Mouse (Mus musculus): ENCODE results near the gene Gm10447.

Gm10447 gene

GRCm38 (mm10) chr11:53479171-53479782 is 22.4 kb upstream of the Gm10447 start:
- DNase-seq (ENCODE audit: extremely low read depth, low read depth) = no peak

GRCm38 (mm10) chr11:53478383-53479170 is 21.7 kb upstream of the Gm10447 start:
- DNase-seq (ENCODE audit: extremely low read depth, low read depth) = no peak

GRCm38 (mm10) chr11:53477833-53478232 is 20.9 kb upstream of the Gm10447 start:
- no peak for DNase-seq (ENCODE audit: extremely low read depth, low read depth)

GRCm38 (mm10) chr11:53475620-53476019 is 18.7 kb upstream of the Gm10447 start:
- no peak for DNase-seq (ENCODE audit: extremely low read depth, low read depth)

GRCm38 (mm10) chr11:53472709-53473108 is 15.8 kb upstream of the Gm10447 start:
- DNase-seq (ENCODE audit: extremely low read depth, low read depth) = no peak

- peak; percentile 58 for DNase-seq (ENCODE audit: extremely low read depth, low read depth)
Measured at GRCm38 (mm10) chr11:53469968-53470695, 13.2 kb upstream of the Gm10447 start, which contains the start of gene Gm9837. TSS of gene Gm9837 (minus strand) at chr11:53470479.

- DNase-seq (ENCODE audit: extremely low read depth, low read depth) = no peak
Measured at GRCm38 (mm10) chr11:53469294-53469967, 12.5 kb upstream of the Gm10447 start.

GRCm38 (mm10) chr11:53466231-53466971 is 9.5 kb upstream of the Gm10447 start:
- no peak for DNase-seq (ENCODE audit: extremely low read depth, low read depth)

- DNase-seq (ENCODE audit: extremely low read depth, low read depth) = no peak
Measured at GRCm38 (mm10) chr11:53463551-53464424, 6.9 kb upstream of the Gm10447 start.

GRCm38 (mm10) chr11:53461727-53462126 is 4.8 kb upstream of the Gm10447 start:
- peak; percentile 58 for DNase-seq (ENCODE audit: extremely low read depth, low read depth)

- no peak for DNase-seq (ENCODE audit: extremely low read depth, low read depth)
Measured at GRCm38 (mm10) chr11:53460192-53460591, 3.3 kb upstream of the Gm10447 start.

- no peak for DNase-seq (ENCODE audit: extremely low read depth, low read depth)
Measured at GRCm38 (mm10) chr11:53458996-53459395, 2.1 kb upstream of the Gm10447 start.

- no peak for DNase-seq (ENCODE audit: extremely low read depth, low read depth)
Measured at GRCm38 (mm10) chr11:53457372-53457954, 553 bp upstream of the Gm10447 start.

GRCm38 (mm10) chr11:53453031-53453430 is 3.9 kb downstream of the Gm10447 start:
- no peak for DNase-seq (ENCODE audit: extremely low read depth, low read depth)

GRCm38 (mm10) chr11:53452396-53452795 is 4.5 kb downstream of the Gm10447 start:
- no peak for DNase-seq (ENCODE audit: extremely low read depth, low read depth)

- no peak for DNase-seq (ENCODE audit: extremely low read depth, low read depth)
Measured at GRCm38 (mm10) chr11:53451361-53451760, 5.5 kb downstream of the Gm10447 start.

GRCm38 (mm10) chr11:53450070-53450705 is 6.7 kb downstream of the Gm10447 start:
- DNase-seq (ENCODE audit: extremely low read depth, low read depth) = no peak

- no peak for DNase-seq (ENCODE audit: extremely low read depth, low read depth)
Measured at GRCm38 (mm10) chr11:53448529-53448928, 8.4 kb downstream of the Gm10447 start.

GRCm38 (mm10) chr11:53447996-53448395 is 8.9 kb downstream of the Gm10447 start:
- DNase-seq (ENCODE audit: extremely low read depth, low read depth) = no peak

All from MEL-GATA-1-ER (cell line).